Mouse (Mus musculus) embryonic facial prominence, embryonic 11.5 days (tissue): ENCODE results near the gene Gtf2ird1. TPM values are rescaled to one million over a fixed set of nuclear protein-coding genes. Genes with fewer than 3 reads are reported as not detected.

Experiments used
- ATAC-seq: fragments of 200-750 bp; cut with Nextera tagmentation; replicated peaks from 2 replicates; pipeline ENCODE4 v1.8.0; 2017; ENCODE audit warnings: low read depth; ENCODE audit not compliant: insufficient number of reproducible peaks, low FRiP score, low TSS enrichment
- DNase-seq: peaks from one replicate; pipeline ENCODE4 v3.0.0-alpha.2; 2015; ENCODE audit warnings: low spot score
- H3K27ac ChIP-seq: fragments of 300-500 bp; sonication (generic); replicated peaks from 2 replicates; pipeline ENCODE4 v1.5.1; 2014; ENCODE audit warnings: mild to moderate bottlenecking, low read depth, low read length, control low read depth
- H3K27me3 ChIP-seq: fragments of 300-500 bp; sonication (generic); 2 replicates; pipeline ENCODE4 v1.6.1; 2014; ENCODE audit warnings: mild to moderate bottlenecking, low read length, moderate library complexity, mixed read lengths; ENCODE audit not compliant: control insufficient read depth, insufficient read depth
- H3K36me3 ChIP-seq: fragments of 300-500 bp; sonication (generic); replicated peaks from 2 replicates; pipeline ENCODE4 v1.6.1; 2014; ENCODE audit warnings: low read depth, mild to moderate bottlenecking, low read length, moderate library complexity, mixed read lengths; ENCODE audit not compliant: control insufficient read depth, insufficient read depth
- H3K4me1 ChIP-seq: fragments of 300-500 bp; sonication (generic); 2 replicates; pipeline ENCODE4 v1.6.1; 2014; ENCODE audit warnings: low read length, mixed read lengths; ENCODE audit not compliant: control insufficient read depth, insufficient read depth
- H3K4me2 ChIP-seq: fragments of 300-500 bp; sonication (generic); 2 replicates; pipeline ENCODE4 v1.6.1; 2014; ENCODE audit warnings: low read depth, mild to moderate bottlenecking, control low read depth, low read length, moderate library complexity
- H3K4me3 ChIP-seq: fragments of 300-500 bp; sonication (generic); 2 replicates; pipeline ENCODE4 v1.5.1; 2014; ENCODE audit warnings: low read depth, low read length, control low read depth
- H3K9ac ChIP-seq: fragments of 300-500 bp; sonication (generic); replicated peaks from 2 replicates; pipeline ENCODE4 v1.6.1; 2014; ENCODE audit warnings: mild to moderate bottlenecking, control low read depth, low read length
- H3K9me3 ChIP-seq: fragments of 300-500 bp; sonication (generic); replicated peaks from 2 replicates; pipeline ENCODE4 v1.6.1; 2016; ENCODE audit warnings: mild to moderate bottlenecking, low read length, inconsistent platforms, mixed read lengths; ENCODE audit not compliant: control insufficient read depth
- WGBS: fragments of 180-500 bp; shearing (Covaris S2); extraction: QIAGEN DNeasy Blood & Tissue Kit; methylation state at CpG from one replicate; pipeline ENCODE4 v1.1.7; 2014; 5-methylcytosine and 5-hydroxymethylcytosine counted together
- polyA plus RNA-seq: library from polyadenylated mRNA; unstranded; fragments of >200 nt; fragmentation: Nextera tagmentation; extraction: Ambion mirVana; gene quantifications from 2 replicates; pipeline ENCODE4 v1.2.1, GENCODE M21; 2014

The Gtf2ird1 gene
- polyA plus RNA-seq, 1 experiment from 2014 or later: 99.8 TPM

- H3K9ac ChIP-seq: no peak overlapping the region
- no peaks in the 10 kb centered on the region for H3K27me3 ChIP-seq
- peaks cover 10% of the 10 kb centered on the region for H3K36me3 ChIP-seq
- 58% methylated on average over 11 of the region's 11 CpGs for WGBS
- no peak overlapping the region for H3K4me3 ChIP-seq
- no peak overlapping the region for H3K4me2 ChIP-seq
- no peak overlapping the region for H3K27ac ChIP-seq
- H3K9me3 ChIP-seq: no peaks in the 10 kb centered on the region
- ATAC-seq (no peak), DNase-seq (peak; percentile 86)
- H3K4me1 ChIP-seq: no peaks in the 10 kb centered on the region
Observed at GRCm38 (mm10) chr5:134494142-134494541, 37.6 kb upstream of the Gtf2ird1 start.

GRCm38 (mm10) chr5:134492956-134493355 is 36.4 kb upstream of the Gtf2ird1 start:
- ATAC-seq: no peak
- no peaks in the 10 kb centered on the region for H3K9me3 ChIP-seq
- no peaks in the 10 kb centered on the region for H3K4me1 ChIP-seq
- 98% methylated on average over 4 of the region's 4 CpGs for WGBS
- H3K36me3 ChIP-seq: peaks cover 10% of the 10 kb centered on the region
- H3K9ac ChIP-seq: no peak overlapping the region
- H3K4me3 ChIP-seq: no peak overlapping the region
- no peaks in the 10 kb centered on the region for H3K27me3 ChIP-seq
- H3K4me2 ChIP-seq: no peak overlapping the region
- H3K27ac ChIP-seq: no peak overlapping the region
- DNase-seq: no peak

GRCm38 (mm10) chr5:134491712-134492417 is 35.3 kb upstream of the Gtf2ird1 start:
- ATAC-seq (0 out of 2 replicates have a peak, but pooled peaks have one; percentile 25), DNase-seq (peak; percentile 93)
- Histone ChIP-seq H3K4me1 (no peaks in the 10 kb centered on the region), H3K9ac (no peak overlapping the region), H3K27me3 (no peaks in the 10 kb centered on the region), H3K4me3 (no peak overlapping the region), H3K36me3 (peaks cover 2% of the 10 kb centered on the region), H3K27ac (no peak overlapping the region), H3K9me3 (no peaks in the 10 kb centered on the region), H3K4me2 (no peak overlapping the region)
- WGBS: 24% methylated on average over 18 of the region's 18 CpGs

GRCm38 (mm10) chr5:134491206-134491605 is 34.7 kb upstream of the Gtf2ird1 start:
- WGBS: 94% methylated on average over 2 of the region's 2 CpGs
- H3K4me1 ChIP-seq: no peaks in the 10 kb centered on the region
- H3K4me3 ChIP-seq: no peak overlapping the region
- ATAC-seq (no peak), DNase-seq (no peak)
- H3K4me2 ChIP-seq: no peak overlapping the region
- H3K36me3 ChIP-seq: peaks cover 2% of the 10 kb centered on the region
- no peak overlapping the region for H3K9ac ChIP-seq
- no peak overlapping the region for H3K27ac ChIP-seq
- H3K9me3 ChIP-seq: no peaks in the 10 kb centered on the region
- H3K27me3 ChIP-seq: no peaks in the 10 kb centered on the region

- Histone ChIP-seq H3K36me3 (peaks cover 2% of the 10 kb centered on the region), H3K27me3 (no peaks in the 10 kb centered on the region), H3K9ac (no peak overlapping the region), H3K4me2 (no peak overlapping the region), H3K9me3 (no peaks in the 10 kb centered on the region), H3K4me3 (no peak overlapping the region), H3K4me1 (no peaks in the 10 kb centered on the region), H3K27ac (no peak overlapping the region)
- DNase-seq (no peak), ATAC-seq (no peak)
- WGBS: 86% methylated on average over 12 of the region's 12 CpGs
Observed at GRCm38 (mm10) chr5:134490465-134490864, 33.9 kb upstream of the Gtf2ird1 start.

GRCm38 (mm10) chr5:134489583-134489982 is 33.1 kb upstream of the Gtf2ird1 start:
- Histone ChIP-seq H3K4me1 (no peaks in the 10 kb centered on the region), H3K4me2 (no peak overlapping the region), H3K36me3 (peaks cover 2% of the 10 kb centered on the region), H3K27ac (no peak overlapping the region), H3K9me3 (no peaks in the 10 kb centered on the region), H3K27me3 (no peaks in the 10 kb centered on the region), H3K4me3 (no peak overlapping the region), H3K9ac (no peak overlapping the region)
- DNase-seq (peak; percentile 76), ATAC-seq (no peak)
- 30% methylated on average over 9 of the region's 9 CpGs for WGBS

GRCm38 (mm10) chr5:134488596-134488995 is 32.1 kb upstream of the Gtf2ird1 start:
- no peak overlapping the region for H3K27ac ChIP-seq
- H3K36me3 ChIP-seq: peaks cover 2% of the 10 kb centered on the region
- H3K9me3 ChIP-seq: no peaks in the 10 kb centered on the region
- H3K9ac ChIP-seq: no peak overlapping the region
- 90% methylated on average over 4 of the region's 4 CpGs for whole genome bisulfite sequencing
- H3K4me3 ChIP-seq: no peak overlapping the region
- ATAC-seq (no peak), DNase-seq (no peak)
- H3K4me1 ChIP-seq: no peaks in the 10 kb centered on the region
- no peak overlapping the region for H3K4me2 ChIP-seq
- H3K27me3 ChIP-seq: no peaks in the 10 kb centered on the region

- 54% methylated on average over 10 of the region's 10 CpGs for WGBS
- DNase-seq: peak; percentile 30
- H3K4me2 ChIP-seq: no peak overlapping the region
- H3K4me3 ChIP-seq: no peak overlapping the region
- H3K36me3 ChIP-seq: peaks cover under 1% of the 10 kb centered on the region
- no peaks in the 10 kb centered on the region for H3K27me3 ChIP-seq
- H3K4me1 ChIP-seq: no peaks in the 10 kb centered on the region
- H3K9me3 ChIP-seq: no peaks in the 10 kb centered on the region
- H3K27ac ChIP-seq: no peak overlapping the region
- no peak overlapping the region for H3K9ac ChIP-seq
- no peak for ATAC-seq
Observed at GRCm38 (mm10) chr5:134488042-134488441, 31.5 kb upstream of the Gtf2ird1 start.
